Mouse (Mus musculus) hindbrain, embryonic 15.5 days (tissue): ENCODE data around the gene Spaca9. TPM values are rescaled to one million over a fixed set of nuclear protein-coding genes. Genes with fewer than 3 reads are reported as not detected.

Source experiments
- ATAC-seq: fragments of 200-750 bp; cut with Nextera tagmentation; 2 replicates; pipeline ENCODE4 v1.8.0; 2017; ENCODE audit warnings: low read depth, moderate number of reproducible peaks, moderate TSS enrichment; ENCODE audit not compliant: low FRiP score
- H3K27ac ChIP-seq: fragments of 300-500 bp; sonication (generic); replicated peaks from 2 replicates; pipeline ENCODE4 v1.5.1; 2015; ENCODE audit warnings: mild to moderate bottlenecking, inconsistent platforms
- H3K27me3 ChIP-seq: fragments of 300-500 bp; sonication (generic); 2 replicates; pipeline ENCODE4 v1.6.1; 2015; ENCODE audit warnings: control low read depth, inconsistent platforms
- H3K36me3 ChIP-seq: fragments of 300-500 bp; sonication (generic); 2 replicates; pipeline ENCODE4 v1.6.1; 2015; ENCODE audit warnings: control low read depth, inconsistent platforms
- H3K4me1 ChIP-seq: fragments of 300-500 bp; sonication (generic); replicated peaks from 2 replicates; pipeline ENCODE4 v1.6.1; 2015; ENCODE audit warnings: control low read depth, inconsistent platforms
- H3K4me2 ChIP-seq: fragments of 300-500 bp; sonication (generic); 2 replicates; pipeline ENCODE4 v1.6.1; 2015; ENCODE audit warnings: moderate library complexity, mild to moderate bottlenecking, inconsistent platforms
- H3K4me3 ChIP-seq: fragments of 300-500 bp; sonication (generic); 2 replicates; pipeline ENCODE4 v1.5.1; 2015; ENCODE audit warnings: mild to moderate bottlenecking, inconsistent platforms
- H3K9ac ChIP-seq: fragments of 300-500 bp; sonication (generic); 2 replicates; pipeline ENCODE4 v1.6.1; 2015; ENCODE audit warnings: inconsistent platforms
- H3K9me3 ChIP-seq: fragments of 300-500 bp; sonication (generic); 2 replicates; pipeline ENCODE4 v1.6.1; 2016; ENCODE audit warnings: control low read depth, inconsistent platforms
- WGBS: fragments of 180-500 bp; shearing (Covaris S2); methylation state at CpG from one replicate; pipeline ENCODE4 v1.1.7; 2015; 5-methylcytosine and 5-hydroxymethylcytosine counted together
- polyA plus RNA-seq: library from polyadenylated mRNA; unstranded; fragments of >200 nt; fragmentation: Nextera tagmentation; extraction: Ambion mirVana; gene quantifications from 2 replicates; pipeline ENCODE4 v1.2.1, GENCODE M21; 2015

Gene Spaca9
- polyA plus RNA-seq, 1 experiment from 2014 or later = 3.9 TPM

DNA sequence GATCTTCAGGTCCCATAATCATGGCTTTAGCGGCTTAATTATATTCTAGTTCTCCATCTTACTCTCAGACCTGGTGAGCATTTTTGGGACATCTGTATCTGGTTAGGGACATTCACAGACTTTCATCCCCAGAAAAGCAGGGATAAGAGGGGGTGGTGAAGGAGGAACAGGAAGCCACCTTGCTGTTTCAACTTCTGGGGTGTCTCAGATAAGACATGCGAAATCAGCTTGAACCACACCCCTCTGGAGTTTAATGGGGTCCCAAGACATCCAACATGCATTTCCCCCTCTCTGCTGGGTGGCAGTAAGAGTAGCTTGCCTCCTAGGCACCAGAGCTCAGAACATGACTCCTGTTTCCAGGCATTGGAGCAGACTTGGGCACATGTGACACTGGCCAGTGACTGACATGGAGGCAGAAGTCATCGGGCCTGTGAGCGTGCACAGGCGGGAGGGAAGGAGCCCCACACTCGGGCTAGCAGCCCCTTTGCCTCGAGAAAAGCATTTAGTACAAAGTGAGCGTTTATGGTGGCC, 6.6 kb upstream of the Spaca9 start:
- no peak for ATAC-seq

GRCm38 (mm10) chr2:28701646-28702262, 2.2 kb upstream of the Spaca9 start:
- 70% methylated on average over 8 of the region's 8 CpGs for WGBS
- Histone ChIP-seq H3K36me3 (no peaks in the 10 kb centered on the region), H3K4me2 (no peak overlapping the region), H3K4me3 (no peak overlapping the region), H3K9me3 (no peaks in the 10 kb centered on the region), H3K4me1 (peaks cover 16% of the 10 kb centered on the region), H3K27me3 (no peaks in the 10 kb centered on the region), H3K9ac (no peak overlapping the region), H3K27ac (no peak overlapping the region)
- ATAC-seq = no peak

More for the DNA sequence above, 6.6 kb upstream of the Spaca9 start:
- Histone ChIP-seq H3K4me2 (no peak overlapping the region), H3K27me3 (no peaks in the 10 kb centered on the region), H3K9ac (no peak overlapping the region), H3K4me3 (no peak overlapping the region), H3K4me1 (peaks cover 7% of the 10 kb centered on the region; the same call in 1 of the 2 replicates), H3K27ac (no peak overlapping the region), H3K36me3 (no peaks in the 10 kb centered on the region), H3K9me3 (no peaks in the 10 kb centered on the region)
- WGBS = 67% methylated on average over 8 of the region's 8 CpGs

- Histone ChIP-seq H3K9me3 (no peaks in the 10 kb centered on the region), H3K36me3 (no peaks in the 10 kb centered on the region), H3K9ac (no peak overlapping the region), H3K4me3 (no peak overlapping the region), H3K4me1 (peaks cover 16% of the 10 kb centered on the region), H3K4me2 (no peak overlapping the region; the same call in 1 of the 2 replicates), H3K27me3 (no peaks in the 10 kb centered on the region), H3K27ac (no peak overlapping the region)
- no peak for ATAC-seq
- WGBS = 81% methylated on average over 5 of the region's 5 CpGs
Measured at GRCm38 (mm10) chr2:28698566-28698965, 961 bp downstream of the Spaca9 start.

GRCm38 (mm10) chr2:28692692-28693091, 6.8 kb downstream of the Spaca9 start:
- Histone ChIP-seq H3K4me2 (no peak overlapping the region), H3K4me3 (no peak overlapping the region), H3K9me3 (no peaks in the 10 kb centered on the region), H3K27ac (no peak overlapping the region), H3K9ac (no peak overlapping the region), H3K27me3 (no peaks in the 10 kb centered on the region), H3K36me3 (peaks cover 2% of the 10 kb centered on the region; the same call in 1 of the 2 replicates), H3K4me1 (no peaks in the 10 kb centered on the region)
- ATAC-seq = no peak
- WGBS = 64% methylated on average over 9 of the region's 9 CpGs

DNA sequence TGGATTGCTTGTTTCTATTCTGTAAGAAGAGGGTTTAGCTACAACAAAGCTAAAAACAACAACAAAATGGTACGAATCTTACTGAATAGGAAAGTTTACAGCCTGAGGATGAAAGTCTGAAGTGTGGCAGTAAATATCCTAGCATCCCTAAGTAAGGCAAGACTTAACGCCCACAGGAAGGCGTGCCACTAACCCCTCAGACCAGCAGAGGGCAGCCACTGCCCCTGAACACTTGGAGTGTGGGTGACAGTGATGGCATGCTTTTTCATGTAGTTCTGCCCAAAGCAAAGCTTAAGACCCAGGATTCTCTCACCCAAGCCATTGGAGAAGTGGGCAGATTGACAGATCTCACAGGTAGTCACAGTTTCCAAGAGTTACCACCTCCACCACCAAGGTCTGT, 11.1 kb downstream of the Spaca9 start:
- Histone ChIP-seq H3K9me3 (no peaks in the 10 kb centered on the region), H3K4me2 (no peak overlapping the region), H3K36me3 (peaks cover 44% of the 10 kb centered on the region), H3K4me1 (no peaks in the 10 kb centered on the region), H3K27ac (no peak overlapping the region), H3K27me3 (no peaks in the 10 kb centered on the region), H3K4me3 (no peak overlapping the region), H3K9ac (no peak overlapping the region)
- WGBS = 48% methylated on average over 3 of the region's 3 CpGs
- no peak for ATAC-seq

DNA sequence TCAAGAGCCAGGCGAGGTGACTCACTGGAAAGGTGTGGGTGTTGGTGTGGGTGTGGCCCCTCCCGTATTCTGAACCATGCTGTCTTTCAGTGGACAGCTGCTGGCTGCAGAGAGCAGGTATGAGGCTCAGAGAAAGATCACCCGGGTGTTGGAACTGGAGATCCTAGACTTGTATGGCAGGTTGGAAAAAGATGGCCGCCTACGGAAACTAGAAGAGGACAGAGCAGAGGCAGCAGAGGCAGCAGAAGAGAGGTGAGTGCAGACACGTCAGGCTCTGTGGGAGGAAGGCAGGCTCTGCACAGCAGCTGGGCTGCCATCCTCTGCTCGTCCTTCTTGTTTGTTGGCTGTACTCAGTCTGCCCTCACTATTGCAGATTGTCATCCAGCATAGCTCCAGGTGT, 13.6 kb downstream of the Spaca9 start:
- no peak overlapping the region for H3K9ac ChIP-seq
- WGBS = 89% methylated on average over 7 of the region's 7 CpGs
- H3K4me2 ChIP-seq = no peak overlapping the region
- no peaks in the 10 kb centered on the region for H3K4me1 ChIP-seq
- no peaks in the 10 kb centered on the region for H3K9me3 ChIP-seq
- H3K27me3 ChIP-seq = no peaks in the 10 kb centered on the region
- peaks cover 68% of the 10 kb centered on the region for H3K36me3 ChIP-seq
- H3K4me3 ChIP-seq = no peak overlapping the region
- no peak overlapping the region for H3K27ac ChIP-seq
- no peak for ATAC-seq

DNA sequence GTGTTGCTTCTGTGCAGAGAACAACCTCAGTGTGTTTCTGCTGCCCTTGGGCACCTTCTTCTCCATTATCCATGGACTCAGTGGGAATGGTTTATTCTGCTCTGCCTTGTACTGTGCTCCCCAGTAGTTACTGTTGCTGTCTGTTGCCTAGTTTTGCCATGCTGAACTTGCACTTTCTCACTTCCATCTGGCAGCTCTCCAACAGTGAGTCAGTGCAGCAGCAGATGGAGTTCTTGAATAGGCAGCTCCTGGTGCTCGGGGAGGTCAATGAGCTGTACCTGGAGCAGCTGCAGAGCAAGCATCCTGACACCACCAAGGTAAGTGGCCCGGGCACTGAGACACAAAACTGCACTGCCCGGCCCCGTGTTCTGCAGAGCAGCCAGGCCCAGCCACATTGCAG, 17.8 kb downstream of the Spaca9 start:
- Histone ChIP-seq H3K27me3 (no peaks in the 10 kb centered on the region), H3K4me3 (no peak overlapping the region), H3K4me1 (no peaks in the 10 kb centered on the region), H3K9ac (no peak overlapping the region), H3K4me2 (no peak overlapping the region), H3K27ac (no peak overlapping the region), H3K9me3 (no peaks in the 10 kb centered on the region), H3K36me3 (peaks cover 92% of the 10 kb centered on the region)
- WGBS = 85% methylated on average over 4 of the region's 4 CpGs
- no peak for ATAC-seq

DNA sequence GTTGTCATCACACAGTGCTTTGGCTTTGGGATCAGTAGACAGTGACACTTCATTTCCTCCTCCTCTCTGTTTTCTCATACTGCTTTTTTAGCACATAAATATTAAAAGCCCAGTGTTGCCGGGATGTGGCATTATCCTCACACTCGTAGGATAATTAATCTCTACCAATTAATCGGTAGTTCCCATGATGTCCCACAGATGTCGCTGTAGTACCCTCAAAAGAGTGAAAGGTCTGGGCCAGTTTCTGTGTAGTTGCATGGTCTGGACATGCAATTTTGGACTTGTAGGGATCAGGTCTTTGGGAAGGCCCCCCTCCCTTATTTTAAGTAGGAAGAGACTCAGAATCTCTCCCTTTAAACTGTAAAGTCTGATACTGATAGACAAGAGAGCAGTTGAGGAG, 18.8 kb downstream of the Spaca9 start:
- no peaks in the 10 kb centered on the region for H3K9me3 ChIP-seq
- no peak for ATAC-seq
- no peak overlapping the region for H3K4me3 ChIP-seq
- H3K9ac ChIP-seq = no peak overlapping the region
- H3K27me3 ChIP-seq = no peaks in the 10 kb centered on the region
- H3K27ac ChIP-seq = no peak overlapping the region
- WGBS = 20% methylated on average over 4 of the region's 4 CpGs
- peaks cover 92% of the 10 kb centered on the region for H3K36me3 ChIP-seq
- H3K4me2 ChIP-seq = no peak overlapping the region
- H3K4me1 ChIP-seq = no peaks in the 10 kb centered on the region

DNA sequence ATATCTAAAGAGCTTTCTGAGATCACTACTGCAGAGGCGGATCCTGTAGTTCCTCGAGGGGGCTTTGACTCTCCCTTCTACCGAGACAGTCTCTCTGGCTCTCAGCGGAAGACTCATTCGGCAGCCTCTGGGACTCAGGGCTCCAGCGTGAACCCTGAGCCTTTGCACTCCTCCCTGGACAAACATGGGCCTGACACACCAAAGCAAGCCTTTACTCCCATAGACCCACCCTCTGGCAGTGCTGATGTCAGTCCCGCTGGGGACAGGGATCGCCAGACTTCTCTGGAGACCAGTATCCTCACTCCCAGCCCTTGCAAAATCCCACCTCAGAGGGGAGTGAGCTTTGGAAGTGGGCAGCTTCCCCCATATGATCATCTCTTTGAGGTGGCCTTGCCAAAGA, 23.5 kb downstream of the Spaca9 start:
- Histone ChIP-seq H3K9me3 (no peaks in the 10 kb centered on the region), H3K27me3 (no peaks in the 10 kb centered on the region), H3K4me1 (no peaks in the 10 kb centered on the region), H3K9ac (no peak overlapping the region), H3K4me2 (no peak overlapping the region), H3K27ac (no peak overlapping the region), H3K36me3 (peaks cover 90% of the 10 kb centered on the region), H3K4me3 (no peak overlapping the region)
- WGBS = 96% methylated on average over 8 of the region's 8 CpGs
- ATAC-seq = no peak

GRCm38 (mm10) chr2:28671438-28671837, 28.1 kb downstream of the Spaca9 start:
- H3K9me3 ChIP-seq = no peaks in the 10 kb centered on the region
- no peak overlapping the region for H3K9ac ChIP-seq
- H3K4me2 ChIP-seq = no peak overlapping the region
- H3K36me3 ChIP-seq = peaks cover 88% of the 10 kb centered on the region
- H3K27ac ChIP-seq = no peak overlapping the region
- H3K27me3 ChIP-seq = no peaks in the 10 kb centered on the region
- ATAC-seq = no peak
- WGBS = 95% methylated on average over 2 of the region's 2 CpGs
- no peaks in the 10 kb centered on the region for H3K4me1 ChIP-seq
- H3K4me3 ChIP-seq = no peak overlapping the region

- H3K36me3 ChIP-seq = peaks cover 90% of the 10 kb centered on the region
- H3K4me1 ChIP-seq = no peaks in the 10 kb centered on the region
- no peak overlapping the region for H3K4me3 ChIP-seq
- WGBS = 91% methylated on average over 3 of the region's 3 CpGs
- no peaks in the 10 kb centered on the region for H3K9me3 ChIP-seq
- ATAC-seq = no peak
- H3K27ac ChIP-seq = no peak overlapping the region
- H3K9ac ChIP-seq = no peak overlapping the region
- H3K4me2 ChIP-seq = no peak overlapping the region
- no peaks in the 10 kb centered on the region for H3K27me3 ChIP-seq
Measured at GRCm38 (mm10) chr2:28665818-28666217, 33.7 kb downstream of the Spaca9 start.

GRCm38 (mm10) chr2:28662891-28663290, 36.6 kb downstream of the Spaca9 start:
- H3K9me3 ChIP-seq = no peaks in the 10 kb centered on the region
- 95% methylated on average over 3 of the region's 3 CpGs for WGBS
- peaks cover 97% of the 10 kb centered on the region for H3K36me3 ChIP-seq
- no peaks in the 10 kb centered on the region for H3K4me1 ChIP-seq
- no peak overlapping the region for H3K27ac ChIP-seq
- no peak overlapping the region for H3K4me2 ChIP-seq
- ATAC-seq = no peak
- no peak overlapping the region for H3K4me3 ChIP-seq
- no peaks in the 10 kb centered on the region for H3K27me3 ChIP-seq
- H3K9ac ChIP-seq = no peak overlapping the region

GRCm38 (mm10) chr2:28656216-28656615, 43.3 kb downstream of the Spaca9 start:
- no peaks in the 10 kb centered on the region for H3K9me3 ChIP-seq
- H3K36me3 ChIP-seq = peaks cover 51% of the 10 kb centered on the region
- H3K27me3 ChIP-seq = no peaks in the 10 kb centered on the region
- H3K27ac ChIP-seq = no peak overlapping the region
- ATAC-seq = no peak
- no peak overlapping the region for H3K9ac ChIP-seq
- 77% methylated on average over 8 of the region's 8 CpGs for WGBS
- H3K4me3 ChIP-seq = no peak overlapping the region
- no peaks in the 10 kb centered on the region for H3K4me1 ChIP-seq
- H3K4me2 ChIP-seq = no peak overlapping the region
